Mouse (Mus musculus): Measurements from ENCODE around the gene Defb23.
A peak's percentile ranks its signal among the peaks of the same experiment; 100 is the strongest.

The Defb23 gene

GRCm38 (mm10) chr2:152464570-152465150 is at the start of gene Defb23:
TSS of gene Defb23 (minus strand) at chr2:152464620.
- no peak for DNase-seq (ENCODE audit: low read depth, low spot score)

GRCm38 (mm10) chr2:152511592-152511991 is 47.2 kb upstream of the Defb23 start, which contains the start of gene Defb26:
TSS of gene Defb26 (minus strand) at chr2:152511692.
- DNase-seq (ENCODE audit: low read depth, low spot score) = no peak

GRCm38 (mm10) chr2:152503950-152504349 is 39.5 kb upstream of the Defb23 start:
- no peak for DNase-seq (ENCODE audit: low read depth, low spot score)

- peak; percentile 1 for DNase-seq (ENCODE audit: low read depth, low spot score)
Measured at GRCm38 (mm10) chr2:152500863-152501229, 36.4 kb upstream of the Defb23 start.

GRCm38 (mm10) chr2:152500204-152500862 is 35.9 kb upstream of the Defb23 start:
- DNase-seq (ENCODE audit: low read depth, low spot score) = no peak

- DNase-seq (ENCODE audit: low read depth, low spot score) = no peak
Measured at GRCm38 (mm10) chr2:152498020-152498419, 33.6 kb upstream of the Defb23 start.

- no peak for DNase-seq (ENCODE audit: low read depth, low spot score)
Measured at GRCm38 (mm10) chr2:152493151-152493550, 28.7 kb upstream of the Defb23 start.

- no peak for DNase-seq (ENCODE audit: low read depth, low spot score)
Measured at GRCm38 (mm10) chr2:152490038-152490437, 25.6 kb upstream of the Defb23 start, which contains the start of gene Defb22. TSS of gene Defb22 (minus strand) at chr2:152490138.

GRCm38 (mm10) chr2:152487024-152487423 is 22.6 kb upstream of the Defb23 start:
- peak; percentile 8 for DNase-seq (ENCODE audit: low read depth, low spot score)

- no peak for DNase-seq (ENCODE audit: low read depth, low spot score)
Measured at GRCm38 (mm10) chr2:152481726-152482125, 17.3 kb upstream of the Defb23 start.

- DNase-seq (ENCODE audit: low read depth, low spot score) = peak; percentile 2
Measured at GRCm38 (mm10) chr2:152480881-152481280, 16.5 kb upstream of the Defb23 start.

GRCm38 (mm10) chr2:152476763-152477162 is 12.3 kb upstream of the Defb23 start, which contains the start of gene Defb20:
TSS of gene Defb20 (plus strand) at chr2:152477063.
- no peak for DNase-seq (ENCODE audit: low read depth, low spot score)

- no peak for DNase-seq (ENCODE audit: low read depth, low spot score)
Measured at GRCm38 (mm10) chr2:152472434-152472833, 8.0 kb upstream of the Defb23 start.

GRCm38 (mm10) chr2:152470973-152471372 is 6.6 kb upstream of the Defb23 start:
- DNase-seq (ENCODE audit: low read depth, low spot score) = peak; percentile 56

- DNase-seq (ENCODE audit: low read depth, low spot score) = no peak
Measured at GRCm38 (mm10) chr2:152459241-152459640, 5.2 kb downstream of the Defb23 start.

GRCm38 (mm10) chr2:152452101-152452781 is 12.2 kb downstream of the Defb23 start:
- no peak for DNase-seq (ENCODE audit: low read depth, low spot score)

GRCm38 (mm10) chr2:152450241-152450640 is 14.2 kb downstream of the Defb23 start:
- peak; percentile 51 for DNase-seq (ENCODE audit: low read depth, low spot score)

GRCm38 (mm10) chr2:152447461-152447860 is 17.0 kb downstream of the Defb23 start:
- no peak for DNase-seq (ENCODE audit: low read depth, low spot score)

GRCm38 (mm10) chr2:152446642-152447041 is 17.8 kb downstream of the Defb23 start:
- no peak for DNase-seq (ENCODE audit: low read depth, low spot score)

GRCm38 (mm10) chr2:152443281-152443680 is 21.1 kb downstream of the Defb23 start:
- no peak for DNase-seq (ENCODE audit: low read depth, low spot score)

GRCm38 (mm10) chr2:152442322-152442721 is 22.1 kb downstream of the Defb23 start:
- DNase-seq (ENCODE audit: low read depth, low spot score) = no peak

GRCm38 (mm10) chr2:152439833-152440232 is 24.6 kb downstream of the Defb23 start:
- no peak for DNase-seq (ENCODE audit: low read depth, low spot score)

GRCm38 (mm10) chr2:152438963-152439362 is 25.5 kb downstream of the Defb23 start:
- peak; percentile 8 for DNase-seq (ENCODE audit: low read depth, low spot score)

Data from CD4-positive, CD25-positive, alpha-beta regulatory T cell, adult 2 months (primary cell).